Mouse (Mus musculus): ENCODE measurements at regions not wholly inside any gene's neighbourhood (a gene's known extent, or its start where the extent isn't known, plus 50 kb on each side); places are given as distances from the start of the nearest gene placed in this dataset.

- TF ChIP-seq CTCF (IDR thresholded peaks at IDR 0.05; ENCODE audit: low read depth, low read length): no peak
- no peak for TF ChIP-seq POLR2A (IDR thresholded peaks at IDR 0.05; ENCODE audit: extremely low read depth, insufficient read depth, low read length)
- Histone ChIP-seq H3K27ac (replicated peaks; ENCODE audit: insufficient read depth, low read depth, low read length) (no peak overlapping the region), H3K27me3 (ENCODE audit: control insufficient read depth, insufficient read depth, low read length) (no peaks in the 10 kb centered on the region), H3K9ac (ENCODE audit: low read depth, low read length) (no peak overlapping the region), H3K36me3 (ENCODE audit: control insufficient read depth, insufficient read depth, low read length) (no peaks in the 10 kb centered on the region), H3K4me3 (ENCODE audit: insufficient read depth, low read depth, low read length) (no peak overlapping the region), H3K79me2 (ENCODE audit: control insufficient read depth, insufficient read depth, low read length) (no peaks in the 10 kb centered on the region), H3K4me1 (ENCODE audit: control insufficient read depth, insufficient read depth, low read length) (no peaks in the 10 kb centered on the region)
- DNase-seq (ENCODE audit: extremely low read depth, low read depth, low spot score): no peak
- WGBS: 77% methylated on average over 17 of the region's 17 CpGs
These were observed 110.0 kb upstream of the Ppp1r26 start for GRCm38 (mm10) chr2:28336349-28337309.

- H3K9ac ChIP-seq (ENCODE audit: low read depth, low read length): no peak overlapping the region
- no peak overlapping the region for H3K27ac ChIP-seq (replicated peaks; ENCODE audit: insufficient read depth, low read depth, low read length)
- no peak for DNase-seq (ENCODE audit: extremely low read depth, low read depth, low spot score)
- H3K4me1 ChIP-seq (ENCODE audit: control insufficient read depth, insufficient read depth, low read length): no peaks in the 10 kb centered on the region
- 75% methylated on average over 5 of the region's 5 CpGs for WGBS
- H3K79me2 ChIP-seq (ENCODE audit: control insufficient read depth, insufficient read depth, low read length): no peaks in the 10 kb centered on the region
- no peak for TF ChIP-seq CTCF (IDR thresholded peaks at IDR 0.05; ENCODE audit: low read depth, low read length)
- no peak for TF ChIP-seq POLR2A (IDR thresholded peaks at IDR 0.05; ENCODE audit: extremely low read depth, insufficient read depth, low read length)
- H3K36me3 ChIP-seq (ENCODE audit: control insufficient read depth, insufficient read depth, low read length): no peaks in the 10 kb centered on the region
- no peak overlapping the region for H3K4me3 ChIP-seq (ENCODE audit: insufficient read depth, low read depth, low read length)
- no peaks in the 10 kb centered on the region for H3K27me3 ChIP-seq (ENCODE audit: control insufficient read depth, insufficient read depth, low read length)
These were observed 109.0 kb upstream of the Ppp1r26 start for GRCm38 (mm10) chr2:28337561-28337960.

- WGBS: 85% methylated on average over 2 of the region's 2 CpGs
- H3K9ac ChIP-seq (ENCODE audit: low read depth, low read length): no peak overlapping the region
- H3K4me1 ChIP-seq (ENCODE audit: control insufficient read depth, insufficient read depth, low read length): no peaks in the 10 kb centered on the region
- H3K27ac ChIP-seq (replicated peaks; ENCODE audit: insufficient read depth, low read depth, low read length): no peak overlapping the region
- no peak overlapping the region for H3K4me3 ChIP-seq (ENCODE audit: insufficient read depth, low read depth, low read length)
- no peaks in the 10 kb centered on the region for H3K79me2 ChIP-seq (ENCODE audit: control insufficient read depth, insufficient read depth, low read length)
- no peaks in the 10 kb centered on the region for H3K27me3 ChIP-seq (ENCODE audit: control insufficient read depth, insufficient read depth, low read length)
- DNase-seq (ENCODE audit: extremely low read depth, low read depth, low spot score): no peak
- no peaks in the 10 kb centered on the region for H3K36me3 ChIP-seq (ENCODE audit: control insufficient read depth, insufficient read depth, low read length)
- no peak for TF ChIP-seq CTCF (IDR thresholded peaks at IDR 0.05; ENCODE audit: low read depth, low read length)
- TF ChIP-seq POLR2A (IDR thresholded peaks at IDR 0.05; ENCODE audit: extremely low read depth, insufficient read depth, low read length): no peak
These were observed 105.3 kb upstream of the Ppp1r26 start for GRCm38 (mm10) chr2:28341304-28341703.

DNA sequence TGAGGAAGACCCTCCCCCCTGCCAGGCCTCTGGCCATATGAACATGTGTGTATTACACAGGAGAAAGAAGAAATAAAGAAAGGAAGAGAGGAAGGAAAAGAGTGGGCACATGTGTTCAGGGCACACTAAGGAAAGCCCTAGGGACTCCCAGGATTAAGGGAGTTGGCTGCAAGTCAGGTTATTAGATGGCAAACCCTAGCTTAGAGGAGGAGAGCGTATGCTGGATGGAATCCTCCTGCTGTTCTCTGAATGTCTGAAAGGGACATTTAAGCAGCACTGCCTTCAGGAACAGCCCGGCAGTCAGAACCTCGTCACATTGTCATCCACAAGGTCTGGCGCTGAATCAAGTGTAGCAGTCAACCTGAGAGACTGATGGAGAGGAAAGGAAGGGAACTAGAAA is 98.1 kb upstream of the Ppp1r26 start:
- Histone ChIP-seq H3K4me1 (ENCODE audit: control insufficient read depth, insufficient read depth, low read length) (no peaks in the 10 kb centered on the region), H3K79me2 (ENCODE audit: control insufficient read depth, insufficient read depth, low read length) (no peaks in the 10 kb centered on the region)
- TF ChIP-seq CTCF (IDR thresholded peaks at IDR 0.05; ENCODE audit: low read depth, low read length) (no peak), POLR2A (IDR thresholded peaks at IDR 0.05; ENCODE audit: extremely low read depth, insufficient read depth, low read length) (no peak)

DNA sequence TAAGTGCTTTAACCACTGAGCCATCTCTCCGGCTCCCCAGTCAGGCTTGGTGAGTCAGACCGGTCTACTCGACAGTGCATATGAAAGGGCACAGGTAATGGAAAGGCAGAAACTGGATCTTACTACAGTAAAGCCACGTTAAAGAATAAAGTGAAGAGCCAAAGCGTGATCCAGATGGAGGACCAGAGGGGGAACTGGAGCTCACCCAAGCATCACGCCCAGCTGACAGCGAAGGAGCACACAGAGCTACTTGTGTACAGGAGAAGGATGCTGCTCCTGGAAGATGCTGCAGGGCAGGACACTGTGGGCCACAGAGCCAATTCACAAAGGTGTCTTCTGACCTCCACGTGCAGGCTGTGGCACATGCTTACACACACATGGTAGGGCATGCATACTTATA is 96.7 kb upstream of the Ppp1r26 start:
- no peak for TF ChIP-seq POLR2A (IDR thresholded peaks at IDR 0.05; ENCODE audit: extremely low read depth, insufficient read depth, low read length)
- TF ChIP-seq CTCF (IDR thresholded peaks at IDR 0.05; ENCODE audit: low read depth, low read length): no peak
- 82% methylated on average over 8 of the region's 8 CpGs for WGBS
- H3K27me3 ChIP-seq (ENCODE audit: control insufficient read depth, insufficient read depth, low read length): no peaks in the 10 kb centered on the region
- no peak overlapping the region for H3K4me3 ChIP-seq (ENCODE audit: insufficient read depth, low read depth, low read length)
- DNase-seq (ENCODE audit: extremely low read depth, low read depth, low spot score): no peak
- no peak overlapping the region for H3K27ac ChIP-seq (replicated peaks; ENCODE audit: insufficient read depth, low read depth, low read length)
- no peaks in the 10 kb centered on the region for H3K4me1 ChIP-seq (ENCODE audit: control insufficient read depth, insufficient read depth, low read length)
- H3K9ac ChIP-seq (ENCODE audit: low read depth, low read length): no peak overlapping the region
- no peaks in the 10 kb centered on the region for H3K36me3 ChIP-seq (ENCODE audit: control insufficient read depth, insufficient read depth, low read length)
- no peaks in the 10 kb centered on the region for H3K79me2 ChIP-seq (ENCODE audit: control insufficient read depth, insufficient read depth, low read length)

More for the DNA sequence above, 98.1 kb upstream of the Ppp1r26 start:
- 81% methylated on average over 4 of the region's 4 CpGs for WGBS
- H3K4me3 ChIP-seq (ENCODE audit: insufficient read depth, low read depth, low read length): no peak overlapping the region
- H3K27ac ChIP-seq (replicated peaks; ENCODE audit: insufficient read depth, low read depth, low read length): no peak overlapping the region
- H3K27me3 ChIP-seq (ENCODE audit: control insufficient read depth, insufficient read depth, low read length): no peaks in the 10 kb centered on the region
- no peak overlapping the region for H3K9ac ChIP-seq (ENCODE audit: low read depth, low read length)
- no peak for DNase-seq (ENCODE audit: extremely low read depth, low read depth, low spot score)
- no peaks in the 10 kb centered on the region for H3K36me3 ChIP-seq (ENCODE audit: control insufficient read depth, insufficient read depth, low read length)

DNA sequence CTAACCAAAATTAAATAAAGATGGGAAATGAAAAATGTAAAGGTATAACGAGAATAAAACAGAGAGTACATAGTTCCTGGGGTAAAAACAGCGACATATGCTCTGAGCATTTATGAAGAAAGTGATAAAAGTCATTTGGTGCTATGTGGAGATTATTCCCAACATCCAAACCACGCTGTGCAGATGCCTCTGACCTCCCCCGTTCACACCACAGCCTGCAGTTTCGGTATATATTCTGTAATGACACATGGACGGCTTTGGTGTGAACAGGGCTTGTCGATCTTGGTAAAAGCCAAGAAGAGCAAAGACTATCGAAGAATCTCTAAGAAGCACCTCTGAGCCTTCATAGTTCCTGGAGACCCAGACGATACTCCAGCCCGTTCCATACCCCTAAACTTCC is 95.2 kb upstream of the Ppp1r26 start:
- Histone ChIP-seq H3K79me2 (ENCODE audit: control insufficient read depth, insufficient read depth, low read length) (no peaks in the 10 kb centered on the region), H3K27ac (replicated peaks; ENCODE audit: insufficient read depth, low read depth, low read length) (no peak overlapping the region), H3K36me3 (ENCODE audit: control insufficient read depth, insufficient read depth, low read length) (no peaks in the 10 kb centered on the region), H3K27me3 (ENCODE audit: control insufficient read depth, insufficient read depth, low read length) (no peaks in the 10 kb centered on the region), H3K9ac (ENCODE audit: low read depth, low read length) (no peak overlapping the region), H3K4me1 (ENCODE audit: control insufficient read depth, insufficient read depth, low read length) (no peaks in the 10 kb centered on the region), H3K4me3 (ENCODE audit: insufficient read depth, low read depth, low read length) (no peak overlapping the region)
- TF ChIP-seq POLR2A (IDR thresholded peaks at IDR 0.05; ENCODE audit: extremely low read depth, insufficient read depth, low read length): no peak
- no peak for TF ChIP-seq CTCF (IDR thresholded peaks at IDR 0.05; ENCODE audit: low read depth, low read length)
- 92% methylated on average over 10 of the region's 10 CpGs for WGBS
- no peak for DNase-seq (ENCODE audit: extremely low read depth, low read depth, low spot score)

Measured in liver, adult 2 months (tissue).